Mouse (Mus musculus): ENCODE measurements around the gene Ldhc.

Gene Ldhc

DNA sequence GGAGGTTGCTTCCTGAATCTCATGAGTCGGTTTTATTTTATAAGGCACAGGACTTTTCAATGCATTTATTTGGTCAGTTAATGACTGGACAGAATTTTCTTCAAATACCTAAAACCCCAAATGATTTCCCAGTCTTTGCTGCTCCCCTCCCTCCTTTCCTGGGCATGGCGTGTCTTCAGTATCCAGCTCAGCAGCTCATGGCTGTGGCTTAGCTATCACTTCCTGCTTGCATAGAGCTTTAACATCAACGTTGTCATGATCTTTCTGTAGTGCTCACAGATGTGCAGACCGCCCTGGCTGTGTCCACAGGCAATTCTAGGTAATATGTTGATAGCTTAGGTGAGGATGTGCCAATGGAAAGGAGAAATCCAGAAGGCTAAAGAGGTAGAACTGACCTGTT lies 11.0 kb downstream of the Ldhc start:
- TF ChIP-seq GATA4 (IDR thresholded peaks at IDR 0.05; ENCODE audit: insufficient replicate concordance, low read length), result no peak

DNA sequence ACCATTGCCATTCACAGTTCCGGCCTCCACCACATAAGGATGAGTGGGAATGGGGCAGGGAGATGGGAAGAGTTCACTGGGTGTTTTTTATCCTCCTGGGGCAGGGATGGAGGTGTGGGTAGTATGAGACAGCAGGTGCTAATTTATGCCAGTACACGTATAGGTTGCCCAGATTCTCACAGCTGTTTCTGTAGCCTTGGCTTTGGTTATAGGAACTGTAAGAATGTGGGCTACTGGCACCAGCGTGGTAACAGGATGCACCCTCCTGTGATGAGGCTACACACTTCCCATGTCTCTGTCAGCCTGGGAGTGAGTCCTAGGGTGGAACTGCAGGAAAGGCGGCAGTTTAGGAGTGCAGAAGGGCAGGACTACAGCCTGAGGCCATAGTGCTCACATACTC lies 15.8 kb downstream of the Ldhc start:
- no peak for TF ChIP-seq GATA4 (IDR thresholded peaks at IDR 0.05; ENCODE audit: insufficient replicate concordance, low read length)

DNA sequence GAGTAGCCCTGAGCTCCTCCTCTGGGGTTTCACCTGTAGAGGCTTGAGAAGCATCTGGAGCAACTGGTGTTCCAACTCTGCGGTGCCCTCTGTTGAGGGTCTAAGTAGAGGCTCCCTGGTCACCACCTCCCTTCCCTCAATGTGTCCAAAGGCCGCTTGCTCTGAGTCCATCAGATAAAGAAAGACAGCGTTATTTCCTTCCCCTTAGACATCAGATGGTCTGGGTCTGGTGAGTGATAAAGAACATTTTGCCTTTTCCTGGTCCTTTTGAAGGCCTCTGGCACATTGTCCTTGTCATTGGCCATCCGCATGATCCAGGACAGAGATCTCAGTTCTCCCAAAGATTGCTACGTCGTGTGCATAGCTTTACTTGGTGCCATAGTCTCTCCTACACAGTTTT lies 16.3 kb downstream of the Ldhc start:
- no peak for TF ChIP-seq GATA4 (IDR thresholded peaks at IDR 0.05; ENCODE audit: insufficient replicate concordance, low read length)

- TF ChIP-seq GATA4 (IDR thresholded peaks at IDR 0.05; ENCODE audit: insufficient replicate concordance, low read length), result no peak
Observed at GRCm38 (mm10) chr7:46879851-46880250, 18.8 kb downstream of the Ldhc start.

- no peak for TF ChIP-seq GATA4 (IDR thresholded peaks at IDR 0.05; ENCODE audit: insufficient replicate concordance, low read length)
Observed at GRCm38 (mm10) chr7:46880992-46881391, 20.0 kb downstream of the Ldhc start.

GRCm38 (mm10) chr7:46883304-46883703 lies 22.3 kb downstream of the Ldhc start:
- TF ChIP-seq GATA4 (IDR thresholded peaks at IDR 0.05; ENCODE audit: insufficient replicate concordance, low read length), result no peak

- TF ChIP-seq GATA4 (IDR thresholded peaks at IDR 0.05; ENCODE audit: insufficient replicate concordance, low read length), result no peak
Observed at GRCm38 (mm10) chr7:46895511-46895910, 34.5 kb downstream of the Ldhc start.

DNA sequence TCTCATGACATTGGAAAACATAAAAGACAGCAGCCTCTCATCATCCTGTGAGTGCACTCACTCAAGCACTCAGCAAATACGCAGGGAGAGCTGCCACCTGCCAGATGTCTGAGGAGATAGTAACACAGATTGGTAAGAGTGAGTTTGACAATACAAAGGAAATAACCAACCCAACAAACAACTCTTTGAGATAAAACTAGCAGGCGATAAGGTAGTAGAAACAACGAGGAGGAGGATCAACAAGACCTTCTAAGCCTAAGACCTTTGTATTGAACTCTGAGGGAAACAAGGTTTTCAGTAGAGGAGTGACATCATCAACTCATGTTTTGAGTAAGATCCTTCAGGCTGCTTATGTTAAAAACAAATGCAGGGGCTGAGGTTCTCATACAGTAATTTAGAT lies 38.3 kb downstream of the Ldhc start:
- TF ChIP-seq GATA4 (IDR thresholded peaks at IDR 0.05; ENCODE audit: insufficient replicate concordance, low read length), result no peak

DNA sequence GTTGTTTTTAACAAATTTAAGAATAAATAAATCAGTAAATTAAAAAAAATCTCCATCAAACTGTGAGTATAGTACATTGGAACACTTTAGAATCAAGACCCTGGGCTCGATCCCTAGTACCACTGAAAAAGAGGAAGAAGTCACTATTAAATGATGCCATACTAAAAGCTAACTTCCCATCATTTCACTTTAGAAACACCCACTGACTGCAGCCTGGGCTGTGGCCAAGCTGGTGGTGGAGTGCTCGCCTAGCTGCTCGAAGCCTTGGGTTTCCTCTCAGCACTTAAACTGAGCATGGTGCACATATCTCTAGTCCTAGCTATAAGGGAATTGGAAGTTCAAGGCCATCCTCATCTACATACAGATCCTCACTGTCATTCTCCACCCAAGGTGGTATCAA lies 50.2 kb downstream of the Ldhc start:
- no peak for TF ChIP-seq GATA4 (IDR thresholded peaks at IDR 0.05; ENCODE audit: insufficient replicate concordance, low read length)

DNA sequence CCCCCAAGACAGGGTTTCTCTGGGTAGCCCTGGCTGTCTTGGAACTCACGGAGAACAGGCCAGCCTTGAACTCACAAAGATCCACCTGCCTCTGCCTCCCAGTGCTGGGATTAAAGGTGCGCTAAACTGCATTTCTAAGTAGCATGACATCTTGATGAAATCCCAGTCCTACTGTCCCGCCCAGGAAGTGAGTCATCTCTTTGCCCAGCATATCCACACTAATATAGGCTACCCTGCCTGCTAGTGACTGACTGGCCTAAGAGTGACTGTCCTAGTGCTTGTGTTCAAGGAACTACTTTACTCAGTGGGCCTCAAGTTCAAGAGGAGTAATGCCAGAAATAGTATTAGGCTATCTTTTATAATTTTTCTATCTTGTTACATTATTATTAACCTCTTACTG lies 55.4 kb downstream of the Ldhc start:
- no peak for TF ChIP-seq GATA4 (IDR thresholded peaks at IDR 0.05; ENCODE audit: insufficient replicate concordance, low read length)

DNA sequence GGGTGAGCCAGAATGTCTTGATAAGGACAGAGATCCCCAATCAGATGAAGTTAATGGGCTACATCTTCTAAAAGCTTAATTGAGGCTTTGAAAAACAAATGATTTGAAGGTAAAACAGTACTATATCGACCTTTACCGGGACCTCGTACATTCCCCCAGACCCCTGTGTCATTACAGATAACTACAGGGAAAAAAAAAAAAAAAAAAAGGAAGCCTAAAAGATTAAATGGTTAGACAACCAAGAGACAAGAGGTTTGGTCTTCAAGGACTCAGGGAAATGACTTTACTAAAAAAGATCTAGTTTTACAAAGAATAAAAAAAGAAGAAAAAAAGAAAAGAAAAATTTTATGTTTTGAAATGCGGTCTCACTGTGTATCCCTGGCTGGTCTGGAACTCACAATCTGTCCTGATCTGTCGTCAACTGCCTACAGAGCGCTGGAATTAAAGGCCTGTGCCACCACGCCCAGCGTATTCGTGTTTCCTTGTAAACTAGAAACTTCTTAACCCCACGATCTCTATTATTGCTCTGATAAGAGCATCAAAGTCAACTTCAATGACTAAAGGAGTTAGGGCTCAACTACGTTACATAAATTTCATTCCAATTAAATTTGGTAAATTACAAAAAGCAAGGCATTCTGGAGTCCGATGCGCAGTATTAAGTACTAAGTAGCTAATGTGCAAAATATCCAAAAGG lies 57.8 kb downstream of the Ldhc start:
- TF ChIP-seq GATA4 (IDR thresholded peaks at IDR 0.05; ENCODE audit: insufficient replicate concordance, low read length), result no peak

DNA sequence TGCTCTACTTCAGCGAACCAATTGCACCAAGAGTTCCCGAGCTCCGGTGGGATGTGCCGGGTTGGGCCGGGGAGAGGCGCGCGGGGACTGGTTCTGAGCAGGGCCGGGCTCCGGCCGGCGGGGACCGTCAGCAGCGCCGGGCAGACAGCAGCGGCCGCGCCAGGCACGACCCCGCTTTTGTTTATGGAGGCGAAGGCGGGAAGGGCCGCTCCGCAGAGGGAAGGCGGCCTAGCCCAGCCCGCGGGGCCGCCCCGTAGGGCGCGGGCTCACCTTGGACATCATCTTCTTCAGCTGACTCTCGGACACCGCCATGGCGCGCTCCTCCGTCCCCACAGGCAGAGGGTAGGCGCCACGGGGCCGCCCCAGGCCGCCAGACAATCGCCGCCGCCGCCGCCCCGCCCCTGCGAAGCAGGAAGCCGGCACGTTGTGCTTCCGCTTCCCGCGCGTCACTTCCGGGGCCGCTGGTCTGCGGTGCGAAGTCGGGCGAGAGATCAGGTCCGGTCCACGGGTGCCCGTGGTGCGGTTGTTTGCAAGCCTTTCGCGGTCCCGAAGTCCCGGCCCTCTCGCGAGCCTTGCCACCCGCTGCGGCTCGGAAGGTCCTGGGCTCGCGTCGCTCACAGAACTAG lies 58.7 kb downstream of the Ldhc start, which contains the start of gene Tsg101:
Gene Tsg101, minus strand, starts transcription at position 419 of the 626 bp plus-strand sequence.
- peak; percentile 13; the same call in 1 of the 2 replicates for TF ChIP-seq GATA4 (IDR thresholded peaks at IDR 0.05; ENCODE audit: insufficient replicate concordance, low read length)

DNA sequence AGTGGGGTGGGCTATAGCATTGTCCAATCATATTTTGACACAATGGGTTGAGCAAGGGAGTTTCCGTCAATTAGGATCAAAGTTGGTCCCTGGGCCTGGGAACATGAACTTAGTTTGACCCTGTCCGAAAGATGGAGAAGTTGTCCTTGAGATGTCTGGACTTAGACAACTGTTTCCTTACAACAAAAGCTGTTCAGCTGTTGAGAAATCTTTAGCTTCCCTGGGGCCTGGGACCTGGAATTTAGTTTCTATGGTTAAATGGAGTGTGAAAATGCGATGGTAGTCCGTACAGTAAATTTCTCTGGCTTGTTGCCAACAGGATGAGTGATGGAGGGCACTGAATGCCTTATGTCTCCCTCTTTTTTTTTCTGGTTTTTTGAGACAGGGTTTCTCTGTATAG lies 61.1 kb downstream of the Ldhc start:
- TF ChIP-seq GATA4 (IDR thresholded peaks at IDR 0.05; ENCODE audit: insufficient replicate concordance, low read length), result no peak
